Mouse (Mus musculus): ENCODE measurements around the gene Lonp1.

The Lonp1 gene

DNA sequence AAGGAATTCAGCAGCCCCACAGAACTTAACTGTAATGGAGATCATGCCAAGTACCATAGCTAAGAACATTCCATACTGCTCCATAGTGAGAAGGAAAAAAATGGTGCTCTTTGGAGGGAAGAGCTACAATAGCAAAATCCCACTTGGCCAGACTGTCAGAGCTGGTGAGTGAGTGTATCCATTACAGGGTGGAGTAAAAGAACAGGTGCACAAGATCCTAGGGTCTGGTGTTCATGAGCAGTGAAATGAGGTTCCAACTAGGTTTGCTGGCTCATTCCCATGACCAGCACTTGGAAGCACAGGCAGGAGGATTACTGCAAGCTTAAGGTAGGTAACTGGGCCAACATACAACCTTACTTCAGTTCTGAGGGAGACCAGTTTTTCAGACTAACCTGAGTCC is 34.1 kb downstream of the Lonp1 start:
- no peak for DNase-seq (ENCODE audit: low spot score in 2 of 2)

DNA sequence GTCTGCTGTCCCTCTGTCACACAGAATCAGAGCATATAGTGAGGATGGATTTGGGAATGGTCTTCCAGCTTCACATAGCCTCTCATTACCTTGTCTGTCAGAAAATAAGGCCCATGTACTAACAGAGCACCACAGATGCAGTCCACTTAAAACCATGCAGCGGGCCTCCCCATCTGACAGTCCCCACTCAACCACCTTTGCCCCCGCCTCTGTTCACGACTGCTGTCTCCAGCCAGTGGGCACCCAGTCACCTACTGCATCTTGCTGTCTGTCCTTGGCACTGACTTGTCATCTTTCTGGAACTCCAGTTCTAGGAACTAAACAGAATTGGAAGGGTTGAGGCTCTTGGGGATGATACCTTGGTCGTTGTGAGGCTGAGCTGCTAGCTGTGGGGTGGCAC is 37.8 kb downstream of the Lonp1 start:
- DNase-seq (ENCODE audit: low spot score in 2 of 2), result no peak

DNA sequence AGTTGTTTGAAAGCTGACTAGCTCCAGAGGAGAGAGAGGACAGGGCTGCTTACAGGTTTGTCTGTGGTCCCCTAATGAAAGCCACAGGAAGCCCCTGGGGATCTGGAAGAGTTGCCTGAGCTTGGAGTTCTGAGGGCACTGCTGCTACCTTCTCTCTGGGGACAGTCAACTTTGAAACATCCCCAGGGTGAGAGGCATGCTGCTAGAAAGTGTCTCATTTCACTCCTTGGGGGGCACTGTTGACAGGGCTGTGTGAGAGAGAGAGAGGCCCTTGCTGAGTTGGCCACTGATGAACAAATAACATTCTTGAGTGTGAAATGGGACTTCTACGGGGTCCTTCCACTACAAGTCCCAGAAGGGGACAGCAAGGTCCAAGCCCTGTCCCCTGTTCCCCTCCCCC is 38.9 kb downstream of the Lonp1 start:
- no peak for DNase-seq (ENCODE audit: low spot score in 2 of 2)

DNA sequence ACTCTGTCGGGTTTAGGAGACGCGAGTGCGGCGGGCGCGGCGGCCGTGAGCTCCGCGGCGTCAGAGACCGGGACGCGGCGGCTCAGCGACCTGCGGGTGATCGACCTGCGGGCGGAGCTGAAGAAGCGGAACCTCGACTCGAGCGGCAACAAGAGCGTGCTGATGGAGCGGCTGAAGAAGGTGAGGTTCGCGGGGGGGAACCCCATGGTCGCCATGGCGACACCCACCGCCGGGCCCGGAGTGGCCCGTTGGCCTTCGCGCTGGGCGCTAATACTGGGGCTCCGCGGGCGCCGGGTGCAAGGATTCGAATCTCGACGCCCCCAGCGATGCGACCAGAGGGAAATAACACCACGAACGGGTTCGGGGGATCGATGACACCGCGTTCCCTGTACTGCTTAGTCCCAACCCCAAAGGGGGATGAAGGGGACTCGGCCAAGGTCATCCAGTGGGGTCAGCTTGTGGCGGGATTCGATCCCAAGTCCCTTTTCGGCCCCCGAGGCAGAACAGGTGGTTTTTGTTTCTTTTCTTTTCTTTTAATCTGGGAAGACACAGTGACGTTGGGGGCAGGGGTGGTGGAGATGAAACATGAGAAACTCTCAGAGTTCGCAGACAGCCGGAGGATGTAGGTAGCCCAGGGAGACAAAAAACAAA is 41.4 kb downstream of the Lonp1 start:
- DNase-seq (ENCODE audit: low spot score in 2 of 2), result no peak

DNA sequence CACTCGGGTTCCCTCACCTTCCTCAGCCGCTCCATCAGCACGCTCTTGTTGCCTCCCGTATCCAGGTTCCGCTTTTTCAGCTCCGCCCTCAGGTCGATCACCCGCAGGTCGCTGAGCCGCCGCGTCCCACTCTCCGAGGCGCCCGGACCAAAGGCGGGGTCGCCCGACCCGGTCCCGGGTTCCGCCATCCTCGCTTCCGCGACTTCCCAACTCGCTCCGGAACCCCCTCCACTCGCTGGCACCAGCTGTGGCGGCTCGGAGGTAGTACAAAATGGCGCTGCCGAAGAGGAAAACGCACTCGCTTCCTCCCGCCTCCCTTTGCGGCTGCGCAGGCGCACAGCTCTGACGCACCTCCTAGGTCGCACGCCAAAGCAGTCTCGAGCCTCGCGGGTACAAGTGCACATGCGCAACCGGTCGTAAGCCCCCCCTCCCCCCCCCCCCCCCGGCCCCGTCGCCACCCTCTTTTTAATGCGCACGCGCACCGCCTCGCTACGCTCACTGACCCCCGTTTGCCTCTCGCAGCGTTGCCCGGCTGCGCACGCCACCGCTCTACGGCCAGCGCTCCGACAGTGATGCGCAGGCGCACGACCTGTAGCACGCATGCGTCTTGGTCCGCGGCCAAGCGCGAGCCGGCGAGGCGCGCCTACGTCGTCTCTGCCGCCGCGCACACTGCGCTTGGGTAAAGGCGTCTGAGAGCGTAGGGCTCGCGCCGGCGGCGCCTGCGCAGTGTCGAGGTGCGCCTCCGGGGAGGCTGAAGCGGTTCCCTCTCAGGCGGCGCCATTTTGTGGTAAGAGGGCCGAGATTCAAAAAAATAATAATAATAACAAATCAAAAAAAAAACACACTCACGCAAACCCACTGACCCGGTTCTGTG is 42.2 kb downstream of the Lonp1 start, which contains the start of the genes Safb2 and Safb:
Gene Safb2 (minus strand): TSS at position 329 of the 874 bp plus-strand sequence.
Gene Safb (plus strand): TSS at position 569 of the 874 bp plus-strand sequence.
- peak; percentile 99 to 100 for DNase-seq (ENCODE audit: low spot score in 2 of 2)

DNA sequence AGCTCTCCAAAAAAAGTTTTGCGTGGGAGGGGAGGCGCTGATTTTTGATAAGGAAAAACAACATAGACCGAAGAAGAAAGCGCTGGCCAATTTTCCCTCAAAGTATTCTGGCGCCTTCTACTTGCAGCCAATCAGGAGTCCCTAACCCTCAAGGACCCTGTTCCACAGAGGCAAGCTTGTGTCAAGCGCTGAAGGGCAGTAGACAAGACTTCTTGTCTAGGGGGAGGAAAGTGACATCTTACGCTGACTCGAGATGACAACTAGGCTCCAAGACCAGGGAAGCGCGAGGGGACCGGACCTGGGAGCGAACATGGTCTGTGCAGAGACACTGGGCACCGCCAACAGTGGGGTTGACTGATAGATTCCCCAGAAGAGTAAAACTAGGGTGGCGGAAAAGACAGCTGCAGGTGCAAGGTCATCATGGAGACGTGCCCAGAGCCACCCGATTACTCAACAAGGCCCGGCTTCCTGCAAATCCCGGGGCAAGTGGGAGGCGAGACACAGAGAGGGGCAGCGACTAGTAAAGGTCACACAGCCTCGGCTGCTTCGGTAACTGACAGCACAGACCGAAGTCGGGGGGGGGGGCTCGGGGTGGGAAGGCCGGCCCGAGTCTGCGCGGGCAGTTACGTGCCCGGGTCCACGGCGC is 43.0 kb downstream of the Lonp1 start:
- peak in 1 of 2 experiments; percentile 40 for DNase-seq (ENCODE audit: low spot score in 2 of 2)

DNA sequence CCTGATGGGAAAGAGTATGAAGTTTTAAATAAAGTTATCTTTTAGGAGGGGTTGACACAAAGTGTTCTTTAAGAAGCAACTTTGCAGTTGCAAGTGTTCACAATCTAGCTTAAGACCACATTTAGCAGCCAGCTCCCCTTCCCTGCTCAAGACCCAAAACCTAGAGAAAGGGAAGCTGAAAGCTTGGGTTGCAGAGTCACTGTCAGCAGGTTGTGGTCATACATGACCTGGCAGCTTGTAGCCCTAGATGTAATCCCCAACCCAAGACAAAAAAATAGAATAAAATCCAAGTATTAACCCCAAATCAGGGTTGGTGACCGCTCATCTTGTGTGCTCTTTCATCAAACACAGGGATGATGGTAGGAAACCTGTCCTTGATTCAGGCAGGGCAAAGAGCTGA is 43.6 kb downstream of the Lonp1 start:
- no peak for DNase-seq (ENCODE audit: low spot score in 2 of 2)

DNA sequence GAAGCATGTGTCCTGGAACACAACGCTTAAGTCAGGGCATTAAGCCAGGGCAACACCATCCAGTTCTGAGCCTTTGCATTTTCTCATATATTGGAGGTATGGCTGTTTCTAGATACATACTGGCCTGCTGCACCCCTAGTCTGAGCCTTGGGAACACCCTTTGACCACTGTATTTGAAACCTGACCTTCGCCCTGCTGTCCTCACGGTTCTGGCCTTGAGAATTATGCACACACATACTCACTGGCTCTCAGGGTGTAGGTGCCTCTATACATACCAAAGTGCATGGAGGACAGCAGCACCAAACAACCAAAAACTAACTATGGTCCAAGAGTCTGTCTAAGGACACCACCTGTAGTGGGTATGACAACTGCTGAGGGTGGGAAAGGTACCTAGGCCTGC is 53.7 kb downstream of the Lonp1 start:
- no peak for DNase-seq (ENCODE audit: low spot score in 2 of 2)

DNA sequence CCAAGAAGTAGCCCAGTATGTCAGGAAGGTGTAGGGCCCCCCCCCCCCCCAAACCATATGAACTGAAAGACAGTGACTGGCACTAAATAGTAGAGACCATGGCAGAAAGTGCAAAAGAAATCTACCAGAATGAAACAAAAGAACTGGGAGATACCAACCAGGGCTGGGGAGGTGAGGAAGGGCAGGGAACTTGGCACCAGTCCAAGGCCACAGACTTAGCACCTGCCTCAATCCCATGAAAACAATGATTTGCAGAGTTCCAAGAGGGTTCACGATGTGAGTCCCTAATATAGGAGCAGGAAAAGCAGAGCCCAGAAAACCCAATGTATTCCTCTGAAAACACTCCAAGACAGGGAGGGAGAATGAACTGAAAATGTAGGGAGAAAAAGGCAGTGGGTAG is 54.5 kb downstream of the Lonp1 start:
- no peak for DNase-seq (ENCODE audit: low spot score in 2 of 2)

DNA sequence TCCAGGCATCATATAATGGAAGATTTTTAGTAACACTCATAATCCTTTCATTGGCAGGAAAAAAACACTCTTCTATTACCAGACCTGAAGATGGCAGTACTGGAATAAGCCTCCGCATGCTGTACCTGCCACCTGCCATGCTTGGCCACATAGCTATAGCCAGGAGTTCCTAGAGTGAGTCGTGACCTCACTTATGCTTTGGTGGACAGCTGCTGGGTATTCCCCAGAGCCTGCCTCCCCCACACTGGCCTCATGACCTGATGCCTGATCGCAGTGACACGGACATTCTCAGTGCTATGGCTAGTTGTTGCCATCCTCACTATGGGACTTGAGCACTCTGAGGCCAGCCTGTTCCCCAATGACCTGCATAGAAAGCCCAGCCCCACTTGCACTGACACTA is 56.4 kb downstream of the Lonp1 start:
- no peak for DNase-seq (ENCODE audit: low spot score in 2 of 2)

DNA sequence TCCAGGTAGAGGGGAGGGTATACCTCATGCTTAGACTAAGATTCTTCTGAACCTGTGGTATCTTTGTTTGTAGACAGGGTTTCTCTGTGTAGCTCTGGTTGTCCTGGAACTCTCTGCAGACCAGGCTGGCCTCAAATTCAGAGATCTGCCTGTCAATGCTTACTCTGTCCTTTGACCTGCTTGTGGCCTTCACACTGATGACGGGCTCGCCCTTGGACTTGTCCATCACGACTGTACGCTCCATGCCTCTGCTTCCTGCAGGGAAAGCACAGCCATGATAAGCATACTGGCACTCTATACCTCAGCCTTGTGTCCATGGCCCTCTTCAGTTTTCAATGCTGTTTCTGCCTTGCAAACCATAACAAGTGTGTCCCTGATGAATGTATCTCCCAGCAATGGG is 59.3 kb downstream of the Lonp1 start:
- no peak for DNase-seq (ENCODE audit: low spot score in 2 of 2)

DNA sequence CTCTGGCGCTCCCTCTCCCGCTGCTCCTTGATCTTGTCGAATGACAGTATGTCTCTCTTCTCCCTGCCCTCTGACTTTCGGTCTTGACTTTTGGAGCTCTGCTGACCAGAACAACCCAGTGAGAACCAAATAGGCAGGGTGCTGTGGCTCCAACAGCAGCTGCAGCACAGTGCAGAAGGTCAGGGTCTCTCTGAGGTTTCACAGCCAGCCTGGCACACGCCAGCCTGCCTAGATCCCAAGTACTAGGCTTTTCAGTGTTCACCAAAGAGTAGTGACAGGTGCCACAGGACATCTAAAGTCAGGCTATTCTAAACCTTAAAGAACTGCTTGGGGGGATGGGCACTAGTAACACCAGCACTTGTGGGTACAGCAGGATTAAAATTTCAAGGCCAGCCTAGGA is 59.8 kb downstream of the Lonp1 start:
- DNase-seq (ENCODE audit: low spot score in 2 of 2), result no peak

DNA sequence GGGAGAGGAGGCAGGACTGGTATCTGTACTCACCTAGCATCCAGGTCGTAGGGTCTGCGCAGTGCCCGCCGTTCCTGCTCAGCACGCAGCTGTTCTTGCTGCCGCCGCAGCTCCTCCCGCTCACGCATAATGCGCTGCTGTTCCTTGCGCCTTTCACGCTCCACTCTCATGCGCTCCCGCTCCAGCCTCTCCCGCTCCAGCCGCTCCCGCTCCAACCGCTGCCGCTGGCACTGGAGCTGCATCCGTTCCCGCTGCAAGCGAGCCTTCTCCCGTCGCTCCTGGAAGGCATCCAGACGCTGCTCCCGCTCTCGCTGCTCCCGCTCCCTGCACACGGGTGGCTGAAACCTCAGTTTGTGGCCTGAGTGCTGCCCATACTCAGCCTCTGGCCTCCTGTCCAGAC is 60.4 kb downstream of the Lonp1 start:
- DNase-seq (ENCODE audit: low spot score in 2 of 2), result no peak
